Mouse (Mus musculus) cerebellum, postnatal 25 days (tissue): ENCODE results near the gene Mybbp1a.

ENCODE experiments used
- DNase-seq, 2 experiments: peaks; one replicate each; pipeline ENCODE4 v3.0.0; 2021; ENCODE audit warnings: mixed read lengths in 2 of 2

Mybbp1a gene

DNA sequence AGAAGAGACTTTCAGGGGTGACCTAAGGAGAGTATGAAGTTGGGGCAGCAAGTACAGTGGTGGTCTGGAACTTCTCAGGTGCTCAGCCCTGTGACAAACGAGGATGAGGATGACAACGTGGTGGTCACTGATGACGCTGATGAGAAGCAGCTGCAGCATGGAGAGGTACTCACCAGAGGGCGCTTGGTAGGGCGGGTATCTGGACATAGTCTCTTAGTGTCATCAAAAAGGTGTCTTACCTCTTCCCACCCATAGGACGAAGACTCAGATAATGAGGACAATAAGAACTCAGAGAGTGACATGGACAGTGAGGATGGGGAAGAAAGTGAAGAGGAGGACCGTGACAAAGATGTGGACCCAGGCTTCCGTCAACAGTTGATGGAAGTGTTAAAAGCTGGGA, 6.3 kb downstream of the Mybbp1a start:
- no peak for DNase-seq

DNA sequence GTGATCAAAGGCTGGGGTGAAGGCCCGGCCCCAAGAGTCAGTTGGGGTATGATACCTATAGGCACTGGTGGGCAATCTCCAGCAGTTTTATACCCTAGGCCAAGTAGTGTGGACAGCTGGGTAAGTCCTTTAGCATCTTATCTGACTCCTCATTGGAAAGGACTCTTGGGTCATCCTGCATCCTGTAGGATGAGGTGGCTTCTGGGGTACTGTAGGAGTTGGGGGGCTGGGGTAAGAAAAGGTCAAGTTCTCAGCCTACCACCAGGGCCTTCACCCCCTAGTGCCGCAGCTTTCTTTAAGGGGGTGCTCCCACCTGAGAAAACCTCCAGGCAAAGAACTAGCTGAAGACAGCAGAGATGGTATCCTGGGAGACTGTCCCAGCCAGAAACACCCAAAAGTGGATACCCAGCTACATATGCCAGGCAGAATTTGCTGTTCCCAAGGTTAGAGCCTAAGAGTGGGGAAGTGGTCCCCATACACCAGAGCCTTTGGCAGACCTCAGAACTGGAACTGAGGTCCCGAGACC, 11.0 kb downstream of the Mybbp1a start:
- DNase-seq = no peak

DNA sequence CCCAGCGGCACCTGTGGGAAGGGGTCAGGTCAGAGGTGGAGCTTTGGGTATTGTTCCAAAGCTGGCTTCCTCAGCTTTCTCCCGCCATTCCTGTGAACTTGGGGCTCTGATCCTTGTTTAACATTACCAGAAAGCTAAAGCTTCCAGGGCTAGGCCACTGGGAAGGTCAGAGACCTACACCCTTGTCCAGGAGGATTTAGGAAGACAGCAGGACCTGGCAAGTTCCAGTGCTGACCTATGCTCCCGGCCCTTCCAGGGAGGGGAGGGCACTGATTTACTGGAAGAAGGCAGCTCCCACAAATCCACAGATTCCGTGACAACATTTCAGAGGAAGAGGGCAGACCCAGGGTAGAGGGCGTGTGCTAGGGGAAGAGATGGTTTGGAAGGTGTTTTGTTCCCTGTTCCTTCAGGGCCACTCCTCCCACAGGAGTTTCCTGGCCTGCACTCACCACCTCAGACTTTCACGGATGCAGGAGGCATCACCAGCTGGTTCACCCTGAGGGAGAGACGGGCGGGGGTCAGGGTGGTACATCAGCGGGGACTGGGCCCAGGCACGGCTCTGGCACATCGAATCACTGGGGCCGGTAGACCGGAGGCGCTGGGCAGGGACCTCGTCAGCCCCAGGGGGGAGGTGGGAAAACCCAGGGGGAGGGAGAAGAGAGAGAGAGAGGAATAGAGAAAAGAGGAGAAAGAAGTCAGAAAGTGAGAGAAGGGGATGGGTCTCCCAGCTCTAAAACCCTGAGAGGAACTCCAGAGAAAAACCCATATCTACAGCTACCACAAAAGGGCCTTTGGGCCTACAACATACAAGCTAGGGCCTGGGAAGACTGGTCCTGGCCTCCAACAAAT, 12.2 kb downstream of the Mybbp1a start:
- DNase-seq = no peak

DNA sequence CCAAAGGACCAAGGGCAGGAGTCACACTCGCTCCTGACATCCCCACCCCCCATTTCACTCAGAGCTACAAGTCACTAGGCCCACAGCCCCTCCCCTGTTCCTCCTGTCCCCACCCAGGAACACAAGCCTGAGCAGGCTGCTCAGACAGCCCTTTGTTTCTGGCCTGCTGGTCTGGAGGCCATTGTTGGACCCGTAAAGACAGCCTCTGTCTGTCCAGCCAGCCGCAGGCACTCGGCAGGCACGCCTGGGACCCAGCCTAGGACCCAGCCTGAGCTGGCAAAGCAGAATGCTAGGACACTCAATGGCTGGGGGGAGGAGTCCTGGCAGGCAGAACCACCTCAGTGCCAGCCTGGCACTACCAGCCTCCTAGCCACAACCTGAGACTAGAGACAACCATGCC, 14.5 kb downstream of the Mybbp1a start:
- peak in 1 of 2 experiments; percentile 43 for DNase-seq

DNA sequence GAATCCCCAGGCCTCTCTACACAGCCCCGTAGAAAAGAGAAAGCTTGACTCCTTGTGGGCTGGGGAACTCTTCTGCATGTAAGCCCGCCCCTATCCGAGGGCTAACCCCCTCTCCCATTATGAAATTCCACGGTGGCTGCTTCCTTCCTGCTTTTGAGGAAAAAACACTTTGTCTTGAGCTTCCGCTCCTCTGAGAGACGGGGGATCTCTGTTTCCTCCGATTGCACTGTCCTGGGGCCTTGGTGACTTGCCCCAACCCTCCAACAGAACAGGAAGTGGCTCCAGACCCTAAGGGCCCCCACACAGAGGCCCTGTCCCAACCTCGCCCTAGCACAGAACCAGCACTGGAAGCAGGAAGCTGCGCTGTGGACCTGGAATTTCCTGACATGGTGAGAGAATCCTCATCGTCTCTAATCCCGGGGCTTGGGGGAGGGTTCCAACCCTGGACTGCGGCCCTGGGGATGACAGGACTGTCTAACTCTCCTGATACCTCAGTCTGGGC, 16.9 kb downstream of the Mybbp1a start:
- DNase-seq = no peak

DNA sequence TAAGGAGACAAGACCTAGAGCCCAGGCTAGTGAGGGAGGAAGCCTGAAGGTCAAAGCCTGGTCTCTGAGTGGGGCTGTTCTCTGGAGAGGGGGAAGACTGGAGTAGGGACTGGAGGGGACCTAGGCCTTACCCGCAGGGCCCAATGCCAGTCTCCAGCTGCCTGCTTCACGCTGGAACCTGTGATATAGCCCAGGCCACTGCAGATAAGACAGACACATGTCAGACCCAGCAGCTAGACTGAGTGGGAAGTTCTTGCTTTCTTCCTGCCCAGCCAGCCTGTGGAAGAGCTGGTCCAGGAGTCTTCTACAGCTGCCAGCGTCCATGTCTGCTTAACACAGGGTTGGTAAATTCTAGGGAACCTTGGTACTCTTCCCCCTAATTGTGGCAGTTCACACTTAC, 17.3 kb downstream of the Mybbp1a start:
- no peak for DNase-seq

DNA sequence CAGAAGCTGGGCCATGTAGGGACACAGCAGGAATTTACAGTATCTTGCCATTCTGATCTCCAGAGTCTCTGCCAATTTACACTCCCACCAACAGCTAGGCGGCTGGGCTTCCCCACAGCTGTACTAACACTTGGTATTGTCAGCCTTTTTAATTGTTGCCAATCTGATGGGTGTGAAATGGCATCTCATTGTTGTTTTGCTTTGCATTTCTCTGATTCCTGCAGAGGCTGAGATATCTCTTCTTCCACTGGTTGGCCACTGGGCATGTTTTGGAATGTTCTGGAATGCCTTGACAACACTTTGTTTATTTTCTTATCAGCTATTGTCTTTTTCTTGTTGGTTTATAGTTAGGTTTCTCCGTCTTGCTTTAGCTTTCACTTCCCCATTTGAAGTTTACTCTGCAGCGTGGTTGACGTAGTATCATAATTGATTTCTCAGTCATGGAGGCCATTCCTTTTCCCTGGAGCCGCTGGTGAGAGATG, 20.4 kb downstream of the Mybbp1a start:
- DNase-seq = no peak

DNA sequence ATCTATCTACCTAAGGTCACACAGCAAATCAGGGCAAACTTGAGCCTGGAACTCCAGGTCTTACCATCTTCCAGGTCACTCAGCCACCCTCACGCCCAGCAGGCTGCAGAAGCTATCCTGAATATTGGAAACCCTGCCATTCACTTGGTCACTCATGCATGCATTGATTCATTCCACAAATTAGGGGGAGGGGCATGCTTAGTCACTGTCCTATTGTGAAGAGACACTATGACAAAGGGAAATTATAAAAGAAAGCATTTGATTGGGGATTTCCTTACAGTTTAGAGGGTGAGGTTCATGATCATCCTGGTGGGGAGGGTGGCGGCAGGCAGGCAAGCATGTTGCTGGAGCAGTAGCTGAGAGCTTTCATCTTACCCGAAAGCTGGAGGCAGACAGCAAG, 23.7 kb downstream of the Mybbp1a start:
- no peak for DNase-seq

DNA sequence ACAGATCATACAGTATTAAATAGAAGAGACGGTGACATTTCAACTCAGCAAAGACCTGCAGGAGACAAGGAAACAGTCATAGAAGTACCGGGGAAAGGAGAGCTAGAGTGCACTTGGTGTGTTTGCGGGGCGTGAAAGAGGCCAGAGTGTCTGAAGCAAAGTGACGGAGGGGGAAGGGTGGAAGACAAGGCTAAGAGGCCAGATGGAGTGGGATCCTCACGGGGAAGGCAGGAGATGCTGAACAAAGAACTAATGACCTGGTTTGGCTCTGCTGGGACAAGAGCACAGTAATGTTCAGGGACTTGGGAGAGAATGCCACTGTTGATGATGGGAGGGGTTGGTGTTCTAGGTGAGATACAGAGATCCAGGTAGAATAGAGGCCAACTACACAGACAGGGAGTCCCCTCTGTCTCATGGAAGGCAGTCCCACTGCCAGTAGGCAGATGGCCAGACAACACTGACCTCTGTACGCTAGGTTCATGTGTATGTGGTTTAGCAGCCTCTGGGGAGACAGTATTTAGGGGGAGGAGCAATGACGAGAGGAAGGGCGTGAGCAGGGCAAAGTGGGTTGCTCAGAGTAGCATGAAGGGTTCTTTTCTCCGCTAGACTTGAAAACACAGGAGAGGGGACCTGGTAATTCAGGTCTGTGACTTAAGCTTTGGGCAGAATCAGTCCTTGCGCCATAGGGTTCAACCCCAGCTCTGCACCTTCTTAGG, 25.0 kb downstream of the Mybbp1a start:
- DNase-seq = no peak

DNA sequence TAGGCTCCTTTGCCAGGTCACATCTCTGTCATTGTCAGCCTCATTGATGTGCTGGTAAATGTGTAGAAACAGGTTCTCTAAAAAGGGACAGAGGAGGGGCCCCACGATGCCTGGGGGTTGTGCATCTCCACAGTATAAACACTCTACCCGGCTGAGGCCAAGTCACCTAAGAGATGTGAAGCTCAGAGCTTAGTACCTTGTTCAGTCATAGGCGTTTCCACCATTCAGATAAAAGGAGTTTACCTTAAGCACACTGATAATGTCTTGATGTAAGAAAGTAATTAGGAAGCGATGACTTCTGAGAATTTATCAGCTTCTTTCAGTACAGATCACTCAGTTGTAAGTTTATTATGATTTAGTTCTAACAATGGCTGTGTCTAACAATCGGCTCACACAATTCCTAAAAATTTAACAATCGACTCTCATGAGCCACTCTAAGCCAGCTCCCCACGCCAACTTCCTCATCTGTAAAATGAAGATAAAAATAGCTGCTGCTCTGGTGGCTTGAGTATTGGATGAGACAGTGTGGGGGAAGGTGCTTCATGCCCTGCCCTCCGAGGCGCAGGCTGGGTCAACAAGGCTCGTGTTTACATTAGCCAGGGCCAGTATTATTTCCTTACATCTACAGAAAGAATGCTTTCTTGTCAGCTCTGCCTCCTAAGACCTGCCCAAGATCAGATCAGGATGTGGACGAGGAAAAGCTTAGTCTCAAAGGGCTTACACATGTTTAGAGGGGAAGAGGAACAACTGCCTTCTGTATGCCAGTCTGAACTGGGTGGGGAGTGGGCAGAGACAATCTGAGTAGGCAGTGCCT, 25.7 kb downstream of the Mybbp1a start:
- no peak for DNase-seq

DNA sequence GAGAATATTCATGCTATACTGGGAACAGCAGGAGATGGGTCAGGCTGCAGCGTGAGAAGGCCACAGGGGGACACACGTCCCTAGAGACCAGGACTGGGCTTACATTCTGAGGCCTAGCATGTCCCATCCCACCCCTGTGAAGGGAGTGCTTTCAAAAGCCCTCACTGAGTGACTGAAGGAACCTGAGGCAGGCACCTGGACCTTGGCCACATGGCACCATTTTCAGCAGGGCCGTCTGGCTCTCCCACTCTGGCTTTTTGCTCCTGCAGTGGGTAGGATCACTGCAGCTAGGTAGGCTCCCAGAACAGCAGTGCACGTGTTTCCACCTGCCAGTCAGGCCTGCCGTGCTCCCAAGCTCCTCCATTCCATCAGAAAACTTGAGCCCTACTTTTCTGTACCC, 27.4 kb downstream of the Mybbp1a start:
- peak in 1 of 2 experiments; percentile 45 for DNase-seq

DNA sequence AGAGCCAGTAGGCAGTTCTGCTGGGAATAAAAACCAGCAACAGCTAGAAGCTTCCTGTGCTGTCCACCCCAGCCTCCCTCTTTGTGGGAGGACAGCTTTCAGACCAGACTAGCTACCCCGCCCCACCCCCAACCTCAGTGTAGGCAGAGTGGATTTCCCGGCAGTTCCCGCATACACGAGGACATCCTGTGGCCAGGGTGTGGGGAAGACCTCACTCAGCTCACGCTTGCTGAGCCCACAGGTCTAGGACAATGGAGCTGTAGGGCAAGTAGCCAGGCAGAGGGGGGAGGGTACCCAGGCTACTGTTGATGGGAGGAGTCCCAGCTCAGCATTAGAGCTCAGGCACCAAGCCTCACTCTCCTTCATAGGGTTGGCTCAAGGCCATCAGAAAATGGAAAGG, 28.1 kb downstream of the Mybbp1a start:
- peak in 1 of 2 experiments; percentile 51 for DNase-seq

DNA sequence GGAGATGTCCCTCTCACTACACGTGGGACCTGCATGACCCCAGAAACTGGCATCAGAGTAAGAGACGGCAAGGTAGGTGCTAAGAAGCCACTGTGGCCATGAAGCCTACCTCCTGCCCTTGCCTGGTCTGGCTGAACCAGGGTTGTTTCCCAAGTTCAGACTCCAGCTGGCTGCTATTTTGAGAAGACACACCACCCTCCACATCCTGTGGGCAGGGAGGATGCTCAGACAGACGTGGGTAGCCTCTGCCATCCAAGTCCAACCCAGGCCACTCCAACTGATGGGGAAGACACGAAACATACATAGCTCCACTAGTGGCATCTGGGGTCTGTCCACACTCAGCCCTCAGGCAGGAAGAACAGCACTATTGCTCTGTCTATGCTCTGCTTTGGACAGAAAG, 28.8 kb downstream of the Mybbp1a start:
- no peak for DNase-seq

DNA sequence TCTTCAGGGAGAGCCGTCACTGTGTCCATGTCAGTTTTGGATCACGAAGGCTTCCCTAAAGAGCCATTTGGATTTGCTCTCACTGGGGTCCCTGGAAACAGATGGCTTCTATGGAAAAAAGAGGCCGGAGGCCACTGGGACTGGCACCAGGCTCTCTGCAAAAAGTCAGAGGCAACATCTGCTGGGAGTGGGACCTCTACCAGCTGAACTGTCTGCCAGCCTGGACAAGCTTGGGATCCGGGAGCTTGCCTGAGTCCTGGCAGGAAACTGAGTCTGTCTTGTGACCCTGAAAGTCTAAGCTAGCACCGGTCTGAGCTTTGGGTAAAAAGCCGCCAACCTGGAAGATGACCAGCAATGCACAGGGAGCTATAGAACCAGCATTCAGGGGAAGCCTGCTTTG, 30.2 kb downstream of the Mybbp1a start:
- peak; percentile 22 to 25 for DNase-seq

DNA sequence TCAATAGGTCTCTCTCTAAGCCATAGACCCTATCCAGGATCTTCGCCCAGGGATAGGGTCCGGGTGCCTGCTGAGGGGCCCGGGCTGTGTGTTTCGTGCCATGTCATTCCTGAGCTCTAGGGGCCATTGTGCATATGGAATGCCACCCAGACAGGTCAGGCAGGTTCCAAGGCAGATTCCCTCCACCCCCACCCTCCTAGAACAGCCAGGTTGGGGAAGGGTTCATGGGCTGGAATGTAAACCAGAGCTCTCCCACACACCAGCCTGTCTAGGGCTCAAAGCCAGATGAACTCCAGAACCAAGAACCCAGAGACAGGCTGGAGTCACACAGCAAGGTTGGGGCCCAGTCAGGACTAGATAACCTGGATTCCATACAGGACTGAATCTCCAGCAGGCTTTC, 32.4 kb downstream of the Mybbp1a start:
- DNase-seq = no peak

DNA sequence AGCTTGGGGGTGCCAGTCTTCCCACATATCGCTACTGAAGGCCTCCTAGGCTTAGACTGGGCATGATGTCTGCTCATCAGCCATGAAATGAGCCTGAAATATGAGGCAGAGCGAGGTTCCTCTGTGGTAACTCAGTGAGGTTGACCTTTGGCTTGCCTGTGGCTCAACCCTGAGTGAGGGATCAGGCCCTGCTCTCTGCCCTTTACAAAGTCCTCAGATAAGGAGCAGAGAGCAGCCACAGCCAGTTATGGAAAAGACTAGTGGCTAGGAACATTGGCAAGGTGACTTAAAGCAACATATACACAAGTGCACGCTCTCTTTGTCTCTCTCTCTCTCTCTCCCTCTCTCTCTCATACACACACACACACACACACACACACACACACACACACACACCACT, 33.8 kb downstream of the Mybbp1a start:
- DNase-seq = no peak

DNA sequence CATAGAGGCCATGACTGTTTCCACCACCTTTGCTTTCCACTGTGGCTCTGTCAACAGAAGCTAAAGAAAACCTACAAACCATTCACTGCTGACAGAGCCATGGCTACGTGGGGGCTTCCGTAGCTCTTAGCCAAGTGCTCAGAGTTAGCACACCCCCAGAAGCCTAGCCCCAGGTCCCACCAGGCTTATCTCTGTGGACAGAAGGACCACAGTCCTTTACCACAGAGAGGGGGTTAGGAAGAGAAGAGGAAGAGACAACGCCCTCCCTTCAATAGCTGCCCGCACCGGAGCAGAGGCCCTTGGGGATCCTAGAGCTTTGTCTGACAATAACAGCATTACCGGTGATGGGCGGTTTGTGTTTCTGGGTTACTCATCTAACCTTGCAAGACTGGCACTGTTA, 34.3 kb downstream of the Mybbp1a start:
- DNase-seq = no peak

DNA sequence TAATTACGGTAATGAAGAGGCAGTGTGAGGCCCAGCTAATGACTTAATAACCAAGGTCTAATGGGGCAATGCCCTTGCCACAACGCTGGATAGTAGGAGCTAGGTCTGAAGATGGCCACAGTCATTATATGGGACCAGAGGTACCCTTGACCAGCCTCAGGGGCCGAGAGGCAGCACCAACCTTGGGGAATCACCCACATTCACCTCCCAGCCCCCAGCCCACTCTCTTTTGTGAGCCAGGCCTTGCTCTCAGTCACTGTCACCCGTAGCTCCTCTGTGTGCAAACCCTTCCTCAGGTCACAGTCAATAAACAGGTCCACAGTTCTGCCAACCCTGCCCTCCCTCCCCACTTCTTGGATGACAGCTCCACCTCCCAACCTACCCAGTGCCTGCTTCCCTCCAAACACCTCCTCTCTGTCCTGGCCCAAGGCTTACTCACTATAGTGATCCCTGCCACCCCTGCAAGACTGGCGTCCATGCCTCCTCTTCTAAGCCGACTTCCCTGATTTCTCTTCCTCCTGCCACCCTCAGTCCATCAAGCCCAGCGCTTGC, 35.0 kb downstream of the Mybbp1a start:
- no peak for DNase-seq

DNA sequence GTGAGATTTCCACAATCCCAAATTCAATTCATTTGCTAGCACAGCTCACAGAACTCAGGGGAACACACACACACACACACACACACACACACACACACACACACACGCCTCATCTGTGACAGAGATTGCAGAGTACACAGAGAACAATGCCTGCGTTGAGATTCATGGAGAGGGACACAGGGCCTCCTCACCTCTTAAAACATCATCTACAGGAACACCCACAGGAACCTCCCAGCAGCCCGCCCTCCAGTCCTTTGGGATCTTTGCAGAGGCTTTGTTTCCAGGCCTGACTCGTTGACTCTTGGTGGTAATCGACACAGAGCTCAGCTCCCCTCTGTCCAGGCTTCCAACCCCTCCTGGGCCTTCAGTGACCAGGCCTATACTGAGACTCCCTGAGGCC, 36.0 kb downstream of the Mybbp1a start:
- no peak for DNase-seq

DNA sequence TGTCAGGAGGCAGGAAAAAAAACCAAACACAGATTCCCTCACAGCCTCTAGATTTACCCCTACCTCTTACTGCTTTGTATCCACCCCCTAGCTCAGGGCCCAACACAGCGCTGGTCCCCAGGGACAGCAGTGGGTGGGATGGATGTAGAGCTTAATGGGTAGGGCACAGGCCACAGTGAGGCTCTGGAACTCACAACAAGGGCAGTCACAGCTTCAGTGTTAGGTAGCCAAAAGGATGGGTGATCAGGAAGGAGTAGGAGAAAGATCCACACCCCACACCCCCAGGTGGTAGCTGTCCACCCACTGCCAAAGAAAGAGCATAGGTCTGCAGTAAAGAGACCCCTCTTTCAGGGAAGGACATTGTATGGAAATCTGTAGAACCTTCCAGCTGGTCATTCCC, 36.5 kb downstream of the Mybbp1a start:
- no peak for DNase-seq

DNA sequence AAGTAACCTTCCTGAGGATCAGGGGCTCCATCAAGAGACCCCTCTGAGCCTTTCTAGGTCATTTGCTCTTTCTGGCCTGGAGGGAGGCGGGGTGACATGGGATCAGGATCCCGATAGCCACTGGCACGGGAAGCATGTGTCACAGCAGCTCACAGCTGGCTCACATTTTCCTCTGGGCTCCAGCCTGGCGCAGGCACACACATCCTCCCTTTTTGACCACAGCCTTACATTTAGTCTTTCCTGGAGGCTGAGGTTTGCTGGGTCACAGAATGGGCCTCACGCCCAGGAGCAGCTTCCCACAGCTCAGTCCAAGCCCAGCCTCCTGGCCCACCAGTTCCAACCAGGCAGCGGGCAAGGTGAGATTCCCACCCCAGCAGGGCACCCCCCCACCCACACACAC, 37.1 kb downstream of the Mybbp1a start:
- DNase-seq = no peak

DNA sequence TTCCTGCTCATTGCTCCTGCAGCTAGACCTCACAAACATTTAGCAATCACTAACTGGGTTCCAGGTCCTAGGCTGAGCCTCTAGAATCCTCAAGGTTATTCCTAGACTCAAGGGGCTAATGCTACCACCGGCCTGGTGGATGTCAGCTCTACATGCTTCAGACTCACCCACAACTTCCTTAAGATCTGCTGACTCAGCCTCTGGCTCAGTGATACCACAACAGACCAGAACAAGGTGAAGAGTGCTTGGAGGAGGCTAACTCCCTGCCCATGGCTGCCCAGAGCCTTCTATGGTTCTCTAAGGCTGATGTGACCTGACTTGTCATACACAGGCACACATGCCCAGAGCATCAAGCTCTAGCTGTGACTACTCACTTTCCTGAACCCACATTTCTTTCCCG, 38.3 kb downstream of the Mybbp1a start:
- DNase-seq = no peak

DNA sequence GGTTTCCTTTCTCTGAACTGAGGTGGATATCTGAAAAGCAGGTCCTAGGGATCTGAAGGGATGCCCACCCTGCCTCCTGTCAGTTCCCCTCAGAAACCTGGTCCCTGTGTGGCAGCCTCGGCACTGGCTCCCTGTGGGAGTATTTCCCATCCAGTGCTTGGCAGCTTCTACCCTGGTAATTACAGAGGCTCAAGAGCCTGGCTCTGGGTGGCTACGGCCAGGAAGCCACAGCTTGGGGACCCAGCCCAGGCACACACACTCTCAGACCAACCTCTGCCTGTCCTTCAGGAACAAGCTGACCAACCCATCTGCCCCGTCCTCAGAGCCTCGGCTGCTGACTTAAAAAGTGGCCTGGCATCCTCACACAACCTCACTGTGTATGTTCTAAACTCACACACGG, 40.2 kb downstream of the Mybbp1a start:
- DNase-seq = no peak
